Mouse (Mus musculus) small intestine, adult 2 months (tissue): ENCODE results near the gene Pklr. TPM values are rescaled to one million over a fixed set of nuclear protein-coding genes. Genes with fewer than 3 reads are reported as not detected.

ENCODE experiments used
- H3K27ac ChIP-seq: fragments of 200-500 bp; 2 replicates; pipeline ENCODE4 v1.5.1; 2012; ENCODE audit warnings: low read depth, low read length, control low read depth, inconsistent platforms; ENCODE audit not compliant: insufficient read depth
- H3K27me3 ChIP-seq: fragments of 200-500 bp; 2 replicates; pipeline ENCODE4 v1.6.1; 2012; ENCODE audit warnings: mild to moderate bottlenecking, moderate library complexity, low read length, inconsistent platforms; ENCODE audit not compliant: control insufficient read depth, insufficient read depth
- H3K36me3 ChIP-seq: fragments of 200-500 bp; 2 replicates; pipeline ENCODE4 v1.6.1; 2012; ENCODE audit warnings: mild to moderate bottlenecking, low read length, control low read depth, inconsistent platforms; ENCODE audit not compliant: control insufficient read depth, insufficient read depth
- H3K4me1 ChIP-seq: fragments of 200-500 bp; 2 replicates; pipeline ENCODE4 v1.6.1; 2012; ENCODE audit warnings: low read length, inconsistent platforms, mixed read lengths; ENCODE audit not compliant: control insufficient read depth, insufficient read depth, insufficient read length
- H3K4me3 ChIP-seq: fragments of 200-500 bp; 2 replicates; pipeline ENCODE4 v1.5.1; 2012; ENCODE audit warnings: low read depth, mild to moderate bottlenecking, control low read depth, inconsistent platforms, low read length, moderate library complexity
- CTCF ChIP-seq: fragments of 200-500 bp; IDR thresholded peaks from 2 replicates; pipeline ENCODE4 v1.5.1; 2012; ENCODE audit warnings: low read depth, mild to moderate bottlenecking, control low read depth, inconsistent platforms, low read length, moderate library complexity, mixed read lengths; ENCODE audit not compliant: insufficient replicate concordance, insufficient read length; ENCODE audit errors: extremely low read depth
- POLR2A ChIP-seq: fragments of 200-500 bp; IDR thresholded peaks from 2 replicates; pipeline ENCODE4 v1.6.1; 2012; ENCODE audit warnings: low read depth, mild to moderate bottlenecking, control low read depth, inconsistent platforms, low read length, moderate library complexity
- WGBS: fragments of 180-500 bp; shearing (Covaris S2); methylation state at CpG from one replicate; pipeline ENCODE4 v1.1.7; 2018; 5-methylcytosine and 5-hydroxymethylcytosine counted together
- polyA plus RNA-seq: library from polyadenylated mRNA; depleted of rRNA; stranded (reverse); fragments of >200 nt; gene quantifications from 2 replicates; pipeline ENCODE4 v1.2.3, GENCODE M21; 2012

Gene Pklr
- polyA plus RNA-seq, 1 experiment: 580 TPM

DNA sequence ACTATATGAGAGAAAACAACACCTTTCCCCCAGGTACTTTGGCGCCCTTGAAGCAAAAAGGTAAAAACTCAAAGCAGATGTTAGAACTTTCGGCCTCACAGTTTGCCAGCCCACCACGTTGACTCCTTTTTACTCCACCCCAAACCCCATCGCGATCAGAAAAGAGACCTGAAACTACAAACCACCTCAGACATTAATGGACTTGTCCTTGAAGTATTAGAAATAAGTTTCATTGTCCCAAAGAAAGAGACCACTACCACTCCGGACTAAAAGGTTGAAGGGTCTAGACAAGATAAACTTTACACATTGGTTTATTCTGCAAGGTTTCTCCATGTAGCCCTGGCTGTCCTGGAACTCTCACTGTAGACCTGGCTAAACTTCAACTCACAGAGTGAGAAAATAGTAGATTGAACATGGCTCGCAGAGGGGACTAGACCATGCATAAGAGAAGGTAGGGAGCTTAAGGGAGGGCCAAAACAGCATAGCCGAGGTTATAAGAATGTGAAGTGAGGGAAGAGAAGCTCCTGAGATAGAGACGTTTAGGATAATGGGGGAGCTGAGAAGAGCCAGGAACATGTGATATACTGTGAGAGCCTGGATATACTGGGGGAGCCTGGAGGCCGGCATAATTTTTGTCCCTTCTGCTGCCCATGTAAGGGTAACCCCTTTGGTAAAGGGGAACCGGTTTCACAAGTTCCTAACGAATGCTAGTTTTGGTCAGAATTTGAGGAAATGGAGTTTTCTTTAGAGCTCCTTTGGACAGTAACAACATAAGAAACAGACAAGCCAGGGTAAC is 33.2 kb upstream of the Pklr start:
- TF ChIP-seq POLR2A (no peak), CTCF (no peak)
- no peak overlapping the region for H3K4me3 ChIP-seq
- peaks cover 3% of the 10 kb centered on the region; the same call in 1 of the 2 replicates for H3K4me1 ChIP-seq
- no peaks in the 10 kb centered on the region for H3K27me3 ChIP-seq
- peak overlapping the region; percentile 51 for H3K27ac ChIP-seq
- peaks cover 16% of the 10 kb centered on the region for H3K36me3 ChIP-seq
- whole genome bisulfite sequencing: 53% methylated on average over 12 of the region's 12 CpGs

DNA sequence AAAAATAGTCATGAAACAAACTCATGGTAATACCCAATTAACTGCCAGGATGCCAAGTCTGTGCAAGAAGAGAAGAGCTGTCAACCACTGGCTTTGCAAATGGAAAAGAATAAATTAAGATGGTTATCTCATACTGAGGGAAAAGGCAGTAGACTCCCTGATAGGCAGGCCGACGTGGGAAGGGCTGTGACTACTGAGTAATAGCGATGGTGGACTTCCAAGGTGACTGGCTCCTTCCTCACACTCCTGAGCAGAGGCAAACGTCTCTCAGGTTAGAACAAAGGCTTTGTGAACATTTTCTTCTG is 32.7 kb upstream of the Pklr start:
- WGBS: 52% methylated on average over 4 of the region's 4 CpGs
- Histone ChIP-seq H3K36me3 (peaks cover 12% of the 10 kb centered on the region), H3K4me1 (peaks cover 3% of the 10 kb centered on the region; the same call in 1 of the 2 replicates), H3K27ac (no peak overlapping the region), H3K27me3 (no peaks in the 10 kb centered on the region), H3K4me3 (no peak overlapping the region)
- TF ChIP-seq POLR2A (no peak), CTCF (no peak)

DNA sequence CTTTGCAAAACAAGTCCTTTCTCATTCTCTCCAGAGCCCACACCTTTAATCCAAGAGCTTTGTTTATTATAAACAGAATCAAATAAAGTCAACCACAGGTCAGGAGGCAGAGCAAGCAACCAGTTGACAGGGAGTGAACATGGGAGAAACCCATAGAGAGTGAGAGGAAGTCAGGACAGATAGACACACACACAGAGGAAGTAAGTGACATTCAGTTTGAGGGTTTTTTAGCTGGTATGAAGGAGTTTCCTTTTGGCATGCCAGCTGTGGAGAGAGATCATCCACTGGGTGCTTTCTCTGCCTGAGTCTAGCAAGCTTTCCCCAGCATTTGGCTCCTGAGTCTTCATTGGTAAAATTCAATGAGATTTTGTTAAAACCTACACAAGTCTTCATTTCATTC is 29.1 kb upstream of the Pklr start:
- H3K4me1 ChIP-seq: no peaks in the 10 kb centered on the region
- H3K36me3 ChIP-seq: no peaks in the 10 kb centered on the region
- no peak overlapping the region for H3K4me3 ChIP-seq
- no peaks in the 10 kb centered on the region for H3K27me3 ChIP-seq
- no peak overlapping the region for H3K27ac ChIP-seq
- TF ChIP-seq CTCF (no peak), POLR2A (no peak)

DNA sequence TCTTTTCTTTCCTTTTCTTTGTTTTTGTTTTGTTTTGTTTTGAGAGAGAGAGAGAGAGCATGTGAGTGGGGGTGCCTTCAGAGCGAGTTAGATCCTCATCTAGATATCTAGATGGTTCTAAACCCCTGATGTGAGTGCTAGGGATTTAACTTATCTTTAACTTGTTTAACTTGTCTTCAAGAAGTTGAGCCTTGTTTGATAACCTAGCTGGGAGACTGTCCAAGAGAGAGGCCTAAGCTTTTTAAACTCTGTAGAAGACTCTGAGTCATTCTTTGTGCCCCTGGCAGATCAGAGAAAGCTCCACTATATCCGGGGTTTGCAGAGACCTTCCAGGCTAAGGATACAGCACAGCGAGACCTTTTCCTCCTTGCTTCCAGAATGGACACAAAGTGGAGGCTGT is 28.4 kb upstream of the Pklr start:
- TF ChIP-seq POLR2A: no peak
- no peak for TF ChIP-seq CTCF
- H3K27ac ChIP-seq: no peak overlapping the region
- 38% methylated on average over 3 of the region's 3 CpGs for WGBS
- H3K4me3 ChIP-seq: no peak overlapping the region
- H3K36me3 ChIP-seq: no peaks in the 10 kb centered on the region
- H3K27me3 ChIP-seq: no peaks in the 10 kb centered on the region
- H3K4me1 ChIP-seq: no peaks in the 10 kb centered on the region

DNA sequence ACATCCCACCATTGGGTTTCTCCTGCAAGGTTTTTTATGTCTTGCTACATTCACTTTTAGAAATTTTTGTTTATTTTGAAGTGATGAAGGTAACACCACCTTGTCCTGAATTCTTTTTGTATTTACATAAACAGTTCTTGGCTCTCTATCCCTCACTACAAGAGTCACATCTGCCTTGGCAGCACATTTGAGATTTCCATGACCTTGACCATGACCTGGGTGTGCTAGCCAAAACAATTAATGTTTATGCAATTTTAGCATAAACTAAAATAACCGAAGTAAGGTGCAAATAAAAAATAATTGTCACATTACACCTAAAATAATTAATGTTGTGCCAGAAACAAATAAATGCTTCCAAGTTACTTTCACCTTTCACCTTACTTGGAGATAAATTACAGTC is 27.8 kb upstream of the Pklr start:
- H3K36me3 ChIP-seq: no peaks in the 10 kb centered on the region
- no peak overlapping the region for H3K4me3 ChIP-seq
- TF ChIP-seq CTCF: no peak
- TF ChIP-seq POLR2A: no peak
- H3K27me3 ChIP-seq: no peaks in the 10 kb centered on the region
- H3K27ac ChIP-seq: no peak overlapping the region
- 53% methylated on average over 1 of the region's 1 CpGs for WGBS
- H3K4me1 ChIP-seq: peaks cover under 1% of the 10 kb centered on the region; the same call in 1 of the 2 replicates

DNA sequence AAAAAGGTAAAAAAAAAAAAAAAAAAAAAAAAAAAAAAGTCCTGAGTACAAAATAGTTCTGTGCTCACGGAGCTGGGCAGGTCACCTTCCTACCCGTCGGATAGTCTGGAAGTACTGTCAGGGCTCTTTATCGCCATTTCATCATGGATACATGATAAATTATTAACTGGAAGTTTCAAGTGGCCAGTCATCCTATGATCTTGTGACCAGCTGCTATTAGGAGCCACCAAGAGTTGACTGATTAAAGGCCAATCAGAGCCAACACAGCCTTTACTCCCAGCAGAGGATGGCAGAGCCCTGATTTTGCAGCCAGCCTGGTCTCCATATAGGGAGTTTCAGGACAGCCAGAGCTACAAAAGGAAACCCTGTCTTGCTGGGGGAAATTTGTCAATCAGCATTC is 22.9 kb upstream of the Pklr start:
- 39% methylated on average over 4 of the region's 4 CpGs for WGBS
- H3K27ac ChIP-seq: peak overlapping the region; percentile 16; the same call in 1 of the 2 replicates
- peaks cover 2% of the 10 kb centered on the region; the same call in 1 of the 2 replicates for H3K4me1 ChIP-seq
- H3K36me3 ChIP-seq: no peaks in the 10 kb centered on the region
- no peaks in the 10 kb centered on the region; the same call in 1 of the 2 replicates for H3K27me3 ChIP-seq
- no peak for TF ChIP-seq CTCF
- TF ChIP-seq POLR2A: no peak; the same call in 1 of the 2 replicates
- H3K4me3 ChIP-seq: no peak overlapping the region

DNA sequence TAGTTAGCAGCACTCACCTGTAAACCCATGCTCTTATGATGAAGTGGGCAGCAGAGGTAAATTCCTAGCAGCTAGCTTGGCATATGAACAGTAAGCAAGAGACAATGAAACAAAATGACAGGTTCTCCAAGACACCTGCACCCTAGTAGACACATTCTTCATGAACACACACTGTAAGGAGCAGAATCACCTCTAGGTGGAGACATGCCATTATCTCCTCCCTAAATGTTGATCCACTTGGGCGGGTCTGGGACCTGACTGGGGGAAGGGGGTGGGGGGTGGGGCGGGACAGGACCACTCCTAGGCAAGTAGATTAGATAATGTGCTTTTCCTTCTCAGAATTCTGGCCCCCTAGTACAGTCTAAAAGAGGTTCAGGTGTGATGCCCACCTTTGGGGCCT is 20.4 kb upstream of the Pklr start:
- Histone ChIP-seq H3K27ac (no peak overlapping the region), H3K4me3 (no peak overlapping the region), H3K4me1 (peaks cover 2% of the 10 kb centered on the region; the same call in 1 of the 2 replicates), H3K27me3 (no peaks in the 10 kb centered on the region; the same call in 1 of the 2 replicates), H3K36me3 (no peaks in the 10 kb centered on the region)
- 0% methylated on average over 2 of the region's 2 CpGs for WGBS
- no peak for TF ChIP-seq POLR2A
- TF ChIP-seq CTCF: peak; percentile 40; the same call in 1 of the 2 replicates
